Mouse (Mus musculus): ENCODE measurements at regions not wholly inside any gene's neighbourhood (a gene's known extent, or its start where the extent isn't known, plus 50 kb on each side); places are given as distances from the start of the nearest gene placed in this dataset.
A peak's percentile ranks its signal among the peaks of the same experiment; 100 is the strongest.
"Not testable (repeated sequence)": the region's sequence is repeated elsewhere in the genome, so short reads cannot be mapped to it uniquely, and the experiment has no call there.

DNA sequence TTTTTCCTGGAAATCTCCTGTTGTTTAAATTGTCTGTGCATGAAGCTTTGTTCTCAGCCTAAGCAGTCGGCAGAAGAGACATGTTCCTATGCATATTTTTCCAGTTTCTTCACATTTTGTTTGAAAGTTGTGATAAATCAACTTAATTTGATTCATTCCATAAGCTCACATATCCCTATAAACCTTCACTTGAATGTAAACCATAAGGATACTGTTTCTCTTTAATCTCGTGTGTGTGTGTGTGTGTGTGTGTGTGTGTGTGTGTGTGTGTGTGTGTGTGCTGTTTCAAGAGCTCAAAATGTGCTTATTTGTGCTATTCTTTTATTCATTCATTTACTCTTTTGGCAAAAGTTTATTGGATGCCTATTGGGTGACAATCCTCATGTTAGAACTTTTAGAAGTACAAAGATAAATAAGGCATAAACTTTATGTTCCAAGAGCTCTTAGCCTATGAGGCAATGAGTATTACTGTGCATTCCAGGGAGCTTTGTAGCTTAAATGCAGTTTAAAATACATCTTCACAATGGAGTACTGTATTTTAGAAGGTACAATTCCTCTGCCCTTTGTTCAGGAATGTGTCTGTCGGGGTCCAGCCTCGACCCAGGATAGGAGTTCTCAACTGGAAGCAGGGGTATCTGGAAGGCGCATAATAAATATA, 229.4 kb upstream of the Dcbld2 start:
- DNase-seq (ENCODE audit: low read depth): no peak

DNA sequence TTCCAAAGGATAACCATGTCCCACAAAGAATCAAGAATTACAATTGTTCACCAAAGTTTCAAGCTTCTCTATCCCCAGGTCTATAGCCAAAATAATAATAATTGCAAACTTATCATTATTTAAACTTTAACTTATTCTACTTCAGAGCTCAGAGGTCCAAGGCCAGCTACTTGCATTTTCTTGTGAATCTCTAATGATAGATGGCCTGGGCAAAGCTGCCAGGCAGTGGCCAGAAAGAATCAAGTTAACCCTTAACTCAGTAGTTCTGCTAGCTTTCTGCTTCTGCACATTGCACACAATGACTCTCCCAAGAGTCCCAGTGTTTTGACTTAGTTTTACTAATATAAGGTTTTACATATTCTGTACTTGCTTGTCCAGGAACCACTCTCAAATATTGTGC, 228.3 kb upstream of the Dcbld2 start:
- not testable (repeated sequence) for DNase-seq (ENCODE audit: low read depth)

DNA sequence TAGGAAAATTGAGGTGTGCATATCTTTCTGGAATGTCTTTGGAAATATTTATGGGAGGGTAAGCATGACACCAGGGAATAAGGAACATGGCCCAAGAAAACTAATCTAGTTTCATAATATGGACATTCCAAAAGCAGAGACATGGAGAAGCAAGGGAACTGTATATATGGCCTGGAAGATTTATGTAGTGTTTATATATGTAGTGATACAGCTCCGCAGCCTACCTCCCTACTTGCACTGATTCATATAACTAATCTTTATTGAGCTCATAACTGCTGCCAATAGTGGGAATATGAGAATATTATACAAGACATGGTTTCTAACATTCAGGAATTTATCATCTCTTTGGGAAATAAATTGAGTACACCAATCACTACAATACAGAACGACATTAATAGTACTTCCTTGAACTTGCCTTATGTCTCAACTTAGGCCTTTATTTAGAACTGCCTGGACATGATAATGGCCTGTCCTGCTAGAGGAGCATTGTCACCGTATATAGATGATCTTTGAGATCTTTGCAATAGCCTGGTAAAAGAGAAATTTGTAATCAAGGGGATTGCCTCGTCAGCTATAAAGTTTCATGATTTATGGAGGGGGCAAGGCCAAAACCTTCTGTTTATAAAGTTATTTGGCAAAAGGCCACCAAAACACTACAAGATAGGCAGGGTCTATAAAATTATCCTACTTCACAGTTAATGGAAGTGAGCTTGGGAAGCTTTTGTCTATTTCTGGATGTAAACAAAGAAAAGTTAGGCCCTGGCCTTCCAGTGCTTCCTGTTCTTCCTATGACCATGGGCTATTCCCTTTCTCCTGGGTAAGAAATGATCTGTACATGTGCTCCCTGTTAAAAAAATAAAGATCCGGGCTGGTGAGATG, 213.4 kb upstream of the Dcbld2 start:
- DNase-seq (ENCODE audit: low read depth): no peak

DNA sequence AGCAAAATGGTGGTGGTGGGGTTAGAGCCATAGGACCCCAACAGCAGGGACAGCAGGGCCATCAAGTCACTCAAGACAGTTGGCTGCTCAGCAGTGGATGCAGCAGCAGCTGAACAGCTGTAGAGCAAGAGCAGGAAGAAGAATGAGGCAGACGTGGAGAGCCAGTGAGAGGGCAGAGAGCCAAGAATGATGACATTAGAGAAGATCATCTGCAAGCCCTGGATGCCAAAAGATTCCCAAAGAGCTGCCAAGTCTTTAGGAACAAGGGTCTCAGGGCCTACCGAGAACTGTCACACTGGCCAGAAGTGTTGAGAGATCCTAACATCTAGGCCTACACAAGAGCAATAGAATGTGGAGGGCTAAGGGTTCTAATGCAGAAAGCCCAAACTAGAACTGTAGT, 196.4 kb upstream of the Dcbld2 start:
- no peak for DNase-seq (ENCODE audit: low read depth)

DNA sequence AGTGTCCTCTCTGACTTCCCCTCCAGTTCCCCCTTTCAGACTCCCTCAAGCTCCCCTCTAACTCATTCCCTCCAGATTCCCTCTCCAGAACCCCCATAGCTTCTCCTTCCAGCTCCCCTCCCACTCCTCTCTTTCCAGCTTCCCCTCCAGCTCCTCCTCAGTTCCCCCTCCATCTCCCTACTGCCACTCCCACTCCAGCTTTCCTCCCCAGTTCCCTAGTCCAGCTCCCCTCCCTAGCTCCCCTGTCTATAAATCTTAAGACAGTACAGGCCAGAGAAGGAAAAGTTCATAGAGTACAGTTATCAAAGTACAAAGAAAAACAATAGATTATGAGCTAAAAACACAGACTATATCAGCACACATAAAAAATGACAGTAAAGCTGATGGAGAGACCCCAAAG, 173.6 kb upstream of the Dcbld2 start:
- no peak for DNase-seq (ENCODE audit: low read depth)

DNA sequence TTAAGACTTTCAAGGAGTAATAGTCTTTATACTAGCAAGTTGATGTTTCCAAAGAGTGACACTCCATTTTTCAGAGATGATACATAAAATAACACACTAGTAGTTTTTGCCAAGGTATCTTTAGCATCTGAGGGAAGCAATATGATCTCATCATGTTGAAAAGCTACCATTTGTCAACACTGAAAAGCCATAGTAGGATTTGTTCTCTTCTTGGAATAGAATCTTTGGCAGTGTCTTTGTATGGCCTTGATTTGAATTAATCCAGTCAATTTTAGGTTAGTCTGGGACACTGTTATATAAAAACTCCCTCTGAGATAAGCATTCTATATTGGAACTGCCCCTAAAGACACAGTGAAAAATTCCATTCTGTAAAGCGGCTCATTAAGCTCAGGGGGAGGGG, 171.4 kb upstream of the Dcbld2 start:
- DNase-seq (ENCODE audit: low read depth): no peak

DNA sequence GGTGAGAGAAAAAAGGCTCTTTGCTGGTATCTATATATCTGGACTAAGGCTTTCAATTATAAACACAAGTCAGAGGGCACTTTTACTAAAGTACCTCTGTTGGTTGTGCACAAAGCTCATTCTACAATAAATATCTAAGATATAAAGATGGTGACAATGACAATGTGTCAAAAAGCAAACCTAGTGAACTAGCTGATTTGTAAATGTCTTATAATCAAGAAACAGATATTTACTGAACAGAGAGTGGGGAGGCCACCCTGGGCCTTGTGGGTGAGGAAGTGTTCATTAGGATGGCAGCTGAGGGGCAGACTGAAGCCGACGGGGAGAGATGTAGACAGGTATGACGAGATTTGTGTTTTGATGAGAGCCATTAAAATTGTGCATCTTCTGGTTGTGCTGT, 132.0 kb upstream of the Dcbld2 start:
- DNase-seq (ENCODE audit: low read depth): no peak

DNA sequence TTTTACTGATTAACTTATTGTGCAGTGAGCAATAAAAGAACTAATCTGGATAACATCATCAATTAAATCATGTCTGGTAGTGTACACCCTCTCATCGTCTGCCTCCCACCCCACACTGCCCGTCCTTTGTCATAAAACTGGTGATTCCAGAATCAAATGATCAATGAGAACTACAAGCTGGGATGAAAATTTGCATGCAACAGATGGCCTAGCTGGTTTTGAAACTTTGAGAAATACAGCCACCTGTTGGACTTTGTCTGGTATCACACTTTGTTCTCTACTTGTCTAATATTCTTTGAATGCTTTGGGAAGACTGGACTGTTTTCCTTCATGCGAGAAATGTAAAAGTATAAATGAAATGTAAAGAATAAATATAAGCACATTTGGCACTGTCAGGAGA, 126.8 kb upstream of the Dcbld2 start:
- DNase-seq (ENCODE audit: low read depth): no peak

DNA sequence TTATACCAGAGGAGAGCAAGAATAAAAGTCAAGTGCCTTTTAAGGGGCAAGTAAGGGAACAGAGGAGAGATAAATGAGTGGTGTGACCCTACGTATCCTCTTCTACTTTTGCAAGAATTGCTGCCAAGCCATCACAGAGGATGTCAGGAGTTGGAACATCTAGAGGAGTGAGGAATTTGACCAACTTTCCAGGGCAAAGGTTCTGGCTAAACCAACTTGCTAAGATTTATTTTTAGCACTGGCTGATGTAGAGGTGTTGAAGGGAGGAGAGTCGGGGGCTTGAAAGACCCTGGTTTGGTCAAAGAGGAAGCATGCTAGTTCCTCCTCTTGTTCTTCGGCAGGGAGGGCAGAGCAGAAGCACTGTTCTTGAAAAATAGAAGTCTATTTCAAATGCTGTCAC, 113.8 kb upstream of the Dcbld2 start:
- no peak for DNase-seq (ENCODE audit: low read depth)

DNA sequence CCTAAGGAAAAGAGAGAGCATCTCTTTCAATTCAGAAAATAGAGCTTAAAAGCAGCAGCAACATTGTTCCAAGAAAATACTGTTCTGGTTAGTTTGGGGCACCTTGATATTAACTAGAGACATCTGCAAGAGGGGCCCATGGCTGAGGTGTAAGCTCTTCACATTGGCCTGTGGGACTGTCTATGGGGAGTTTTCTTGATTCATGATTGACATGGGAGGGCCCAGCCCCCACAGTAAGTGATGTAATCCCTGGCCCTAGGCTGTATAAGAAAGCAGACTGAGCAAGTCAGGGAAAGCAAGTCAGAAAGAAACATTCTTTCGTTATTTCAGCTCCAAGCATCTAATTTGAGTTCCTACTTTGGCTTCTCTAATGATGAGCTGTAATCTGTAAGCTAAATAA, 113.1 kb upstream of the Dcbld2 start:
- no peak for DNase-seq (ENCODE audit: low read depth)

DNA sequence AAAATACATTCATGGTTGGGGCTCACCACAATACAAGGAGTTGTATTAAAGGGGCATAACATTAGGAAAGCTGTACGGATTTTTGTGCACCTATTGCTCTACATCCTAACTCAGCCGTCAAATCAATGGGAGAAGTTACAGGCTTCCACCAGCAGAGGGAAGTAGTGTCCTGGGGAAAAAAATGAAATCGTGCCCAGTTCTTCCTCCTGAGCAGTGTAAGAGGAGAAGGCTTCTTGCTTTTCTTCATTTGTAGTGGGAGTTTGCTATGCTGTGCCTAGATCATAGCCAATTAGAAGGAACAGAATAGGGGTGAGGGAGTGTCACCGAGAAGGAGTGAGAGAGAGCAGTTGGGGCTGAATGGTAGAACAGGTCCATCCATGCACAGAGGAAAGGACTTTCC, 108.7 kb upstream of the Dcbld2 start:
- peak; percentile 31 for DNase-seq (ENCODE audit: low read depth)

DNA sequence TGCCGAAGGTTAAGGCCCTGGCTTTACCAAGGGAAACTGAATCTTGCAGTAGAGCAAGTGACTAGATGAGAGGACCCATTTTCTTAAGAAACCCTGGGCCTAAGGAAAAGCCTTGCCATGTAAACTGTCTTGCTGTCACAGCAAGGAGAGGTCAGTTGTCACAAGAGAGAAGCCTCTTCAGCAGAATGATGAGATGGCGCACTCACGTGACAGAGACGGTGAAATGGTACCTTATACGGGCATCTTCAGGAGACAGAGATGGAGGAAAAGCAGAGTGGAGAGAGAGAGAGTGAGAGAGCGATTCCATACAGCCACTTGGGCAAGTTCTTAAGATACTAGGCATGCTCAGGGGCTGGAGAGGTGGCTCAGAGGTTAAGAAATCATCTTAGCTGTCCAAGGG, 108.1 kb upstream of the Dcbld2 start:
- no peak for DNase-seq (ENCODE audit: low read depth)

DNA sequence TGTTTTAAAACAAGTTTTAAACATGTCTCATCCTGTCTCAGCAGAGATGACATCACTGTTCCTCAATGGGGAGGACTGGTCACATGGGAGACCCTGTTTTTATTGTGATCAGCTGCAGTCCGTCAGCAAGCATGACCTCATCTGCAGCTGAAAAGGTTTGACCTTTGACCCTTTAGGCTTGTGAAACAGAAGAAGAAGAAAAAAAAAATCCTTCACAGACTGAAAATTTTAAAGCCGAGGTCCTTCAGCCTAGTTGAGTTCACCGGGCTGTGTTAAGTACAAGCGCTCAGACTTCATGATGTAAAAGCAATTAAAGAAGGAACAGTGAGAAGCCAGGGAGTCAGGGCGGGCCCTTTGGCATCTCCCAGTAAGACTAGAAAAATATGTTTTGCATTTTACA, 104.7 kb upstream of the Dcbld2 start:
- DNase-seq (ENCODE audit: low read depth): no peak

DNA sequence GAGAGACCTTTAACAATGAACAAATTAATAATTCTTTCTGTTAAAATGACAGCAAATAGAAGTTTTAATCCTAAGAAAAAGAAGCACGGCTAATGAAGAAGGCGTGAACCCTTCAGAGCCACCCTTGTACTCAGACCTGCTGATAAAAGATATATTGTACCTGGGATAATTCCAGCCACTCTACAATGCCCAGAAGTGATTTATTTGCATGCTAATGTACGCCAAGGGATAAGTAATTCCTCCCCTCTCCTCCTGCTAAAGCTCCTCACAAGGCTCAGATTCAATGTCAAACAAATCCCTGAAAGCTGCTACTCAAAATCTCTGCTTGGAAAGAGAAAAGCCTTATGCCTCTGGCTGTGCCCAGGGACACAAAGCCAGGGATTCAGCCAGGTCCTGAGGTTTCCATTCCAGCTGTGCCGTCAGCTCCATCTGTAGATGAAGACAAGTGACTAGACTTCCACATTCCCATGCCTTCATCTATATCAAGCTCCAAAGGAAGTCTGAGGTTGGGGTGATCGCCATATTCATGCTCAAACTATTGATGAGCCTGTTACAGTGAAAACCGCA, 91.3 kb upstream of the Dcbld2 start:
- DNase-seq (ENCODE audit: low read depth): no peak

DNA sequence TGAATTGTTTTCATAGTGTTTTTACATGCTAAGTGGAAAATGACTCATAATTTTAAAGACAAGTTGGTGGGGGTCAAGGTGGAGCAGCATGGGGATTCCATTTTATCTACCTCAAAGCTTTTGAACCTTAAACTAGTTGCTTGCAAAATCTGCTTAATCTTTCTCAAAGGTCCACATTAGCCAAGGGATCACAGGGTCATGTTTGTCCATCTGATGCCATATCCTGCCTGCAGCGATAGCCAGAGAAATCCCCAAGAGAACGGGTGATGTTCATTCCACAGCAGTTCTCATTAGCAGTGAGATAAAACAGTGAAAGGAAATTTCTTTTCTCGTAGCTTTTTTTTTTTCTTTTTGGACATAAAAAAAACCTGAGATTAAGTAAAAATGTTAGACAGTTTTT, 77.2 kb upstream of the Dcbld2 start:
- no peak for DNase-seq (ENCODE audit: low read depth)

DNA sequence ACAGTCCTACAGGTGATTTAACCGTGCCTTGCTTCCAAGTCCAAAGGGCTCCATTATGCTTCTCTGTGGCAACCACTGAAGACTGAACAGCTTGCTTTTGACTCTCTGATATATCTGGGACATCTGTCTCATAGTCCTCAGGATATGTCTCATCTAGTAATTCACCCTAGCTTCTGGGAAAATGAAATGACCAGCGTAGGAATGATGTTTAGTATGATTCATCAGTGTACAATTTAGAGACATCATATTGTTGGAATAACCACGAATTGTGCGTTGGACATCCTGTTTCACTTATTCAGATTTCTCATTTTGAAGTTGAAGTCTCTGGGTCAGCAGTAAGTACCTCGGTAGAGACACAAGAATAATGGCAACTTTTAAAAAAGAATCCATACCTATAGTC, 64.3 kb upstream of the Dcbld2 start:
- no peak for DNase-seq (ENCODE audit: low read depth)

DNA sequence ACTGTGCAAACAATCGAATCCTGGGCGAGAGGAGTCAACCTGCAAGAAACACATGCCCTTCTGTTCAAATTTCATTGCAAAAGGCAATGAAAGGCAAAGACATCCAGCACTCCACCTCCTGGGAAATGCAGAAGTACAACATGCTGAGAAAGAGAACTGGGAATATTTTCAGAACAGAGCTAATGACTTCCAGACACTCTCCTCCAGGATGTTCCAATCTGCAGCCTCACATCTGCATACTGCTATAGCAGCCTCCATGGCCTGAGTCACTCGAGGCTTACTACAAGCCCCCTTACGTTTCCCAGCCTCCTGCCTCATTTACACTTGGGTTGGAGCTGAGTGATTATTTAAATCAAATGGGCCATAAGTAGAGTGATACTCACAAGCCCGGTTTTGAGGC, 58.9 kb upstream of the Dcbld2 start:
- DNase-seq (ENCODE audit: low read depth): no peak

DNA sequence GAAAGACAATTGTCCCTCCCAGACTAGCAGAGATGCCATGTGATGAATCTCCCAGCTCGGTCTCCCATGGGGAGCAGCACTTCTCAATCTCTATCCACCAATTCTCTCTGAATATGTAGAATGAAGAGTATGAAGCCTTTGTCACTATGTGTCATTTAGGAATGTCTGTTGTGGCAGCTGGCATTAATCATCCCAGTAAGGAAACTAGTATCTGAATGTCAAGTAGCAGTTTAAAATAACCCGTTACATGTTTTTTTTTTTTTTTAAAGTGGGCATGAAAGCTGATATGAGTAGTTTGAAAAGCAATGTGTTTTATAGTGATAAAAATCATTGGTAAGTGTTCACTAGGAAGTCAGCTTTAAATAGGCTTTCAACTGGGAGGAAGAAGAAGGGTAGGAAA, 58.4 kb upstream of the Dcbld2 start:
- no peak for DNase-seq (ENCODE audit: low read depth)

DNA sequence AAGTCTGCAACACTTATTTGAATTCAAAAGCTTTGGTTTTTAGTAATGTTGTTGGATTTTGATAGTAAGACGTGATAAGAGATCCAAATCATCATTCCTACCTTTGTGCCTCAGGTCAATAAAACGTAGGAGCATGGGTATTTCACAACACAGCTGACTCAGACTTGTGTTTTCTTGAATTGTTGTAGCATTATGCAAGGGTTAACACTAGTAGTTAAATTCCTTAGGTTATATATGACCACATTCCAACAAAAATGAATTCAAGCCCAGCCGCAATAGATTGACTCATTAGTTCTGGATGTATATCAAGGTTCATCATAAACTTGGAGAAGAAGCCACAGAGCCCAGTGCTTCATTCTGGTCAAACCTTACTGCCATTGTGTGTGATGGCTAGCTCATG, 56.1 kb upstream of the Dcbld2 start:
- DNase-seq (ENCODE audit: low read depth): no peak

DNA sequence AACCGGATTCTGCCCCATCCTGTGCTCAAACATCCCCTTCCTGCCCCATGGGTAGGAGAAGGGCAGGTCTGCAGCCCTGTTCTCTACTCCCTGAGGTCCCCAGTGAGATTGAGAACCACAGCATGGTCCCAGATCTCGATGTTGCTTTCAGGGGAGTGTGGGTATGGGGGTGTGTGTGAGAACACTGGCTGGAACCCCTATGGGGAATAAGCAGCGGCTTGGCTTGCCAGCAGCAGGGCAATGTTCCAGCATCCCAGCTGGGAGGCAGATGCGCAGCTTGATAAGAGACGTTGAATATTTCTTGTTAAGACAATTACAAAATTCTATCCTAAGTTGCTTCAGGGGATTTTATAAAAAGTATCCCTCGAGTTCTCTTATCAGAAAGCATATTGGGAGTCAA, 53.7 kb upstream of the Dcbld2 start:
- no peak for DNase-seq (ENCODE audit: low read depth)

Data from c-Kit-positive CD71-negative TER-119-negative erythroid progenitor cells, embryonic 14.5 days (primary cell).